Mouse (Mus musculus): ENCODE results near the gene Ndufaf1.

GRCm38 (mm10) chr2:119641214-119641912 lies 21.3 kb downstream of the Ndufaf1 start:
- TF ChIP-seq CTCF (IDR thresholded peaks at IDR 0.05; ENCODE audit: insufficient read depth, low read depth, low read length) (no peak), POLR2A (IDR thresholded peaks at IDR 0.05; ENCODE audit: insufficient read depth, low read depth, low read length) (no peak)

Measured in olfactory bulb, adult 2 months (tissue).